Mouse (Mus musculus): ENCODE measurements around the gene Mitd1.

The Mitd1 gene

DNA sequence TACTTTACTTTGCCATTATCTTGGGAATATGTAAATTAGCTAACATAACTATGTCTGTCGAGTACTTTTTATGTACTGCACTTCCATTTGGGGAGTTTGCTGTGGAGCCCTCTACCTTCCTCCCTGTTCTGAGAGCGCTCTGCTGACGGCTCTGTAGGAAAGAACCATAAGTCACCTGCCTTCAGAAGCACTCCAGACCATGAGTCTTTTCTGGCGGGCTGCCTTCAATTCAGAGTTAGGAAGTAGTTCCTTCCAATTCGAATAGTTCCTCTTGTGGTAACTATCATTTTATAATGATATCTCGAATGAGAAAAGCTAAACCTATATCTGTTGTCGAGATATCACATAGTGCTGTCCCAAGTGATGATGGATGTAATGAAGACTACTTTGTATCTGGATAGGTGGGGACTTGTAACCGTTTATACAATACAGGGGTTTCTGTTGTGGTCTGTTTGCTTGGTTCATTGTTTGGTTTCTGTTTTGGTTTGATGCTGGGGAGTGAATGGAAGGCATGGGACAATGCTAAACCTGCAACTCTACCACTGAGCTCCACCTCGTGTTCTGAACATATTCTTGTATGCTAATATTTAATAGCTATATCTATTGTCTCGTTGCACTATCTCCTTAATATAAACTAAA, 22.4 kb downstream of the Mitd1 start:
- no peak for DNase-seq (ENCODE audit: low spot score)

DNA sequence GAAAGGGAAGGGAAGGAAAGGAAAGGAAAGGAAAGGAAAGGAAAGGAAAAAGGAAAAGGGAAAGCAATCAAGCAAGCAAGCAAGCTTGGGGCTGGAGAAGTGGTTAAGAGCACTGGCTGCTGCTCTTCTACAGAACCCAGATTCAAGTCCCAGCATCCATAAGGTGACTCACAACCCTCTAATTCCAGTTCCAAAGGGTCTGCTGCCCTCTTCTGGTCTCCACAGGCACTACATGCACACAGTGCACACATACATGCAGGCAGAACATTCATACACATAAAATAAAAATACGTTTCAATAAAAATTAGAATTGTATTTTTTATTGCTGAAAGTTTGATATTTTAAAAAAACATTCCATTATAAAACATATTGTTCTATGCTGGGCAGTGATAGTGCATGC, 23.2 kb downstream of the Mitd1 start:
- DNase-seq (ENCODE audit: low spot score): peak; percentile 52

- DNase-seq (ENCODE audit: low spot score): no peak
These were observed 23.9 kb downstream of the Mitd1 start, which contains the start of gene Tsga10 for GRCm38 (mm10) chr1:37866286-37866685. TSS of gene Tsga10 (minus strand) at chr1:37866429.

DNA sequence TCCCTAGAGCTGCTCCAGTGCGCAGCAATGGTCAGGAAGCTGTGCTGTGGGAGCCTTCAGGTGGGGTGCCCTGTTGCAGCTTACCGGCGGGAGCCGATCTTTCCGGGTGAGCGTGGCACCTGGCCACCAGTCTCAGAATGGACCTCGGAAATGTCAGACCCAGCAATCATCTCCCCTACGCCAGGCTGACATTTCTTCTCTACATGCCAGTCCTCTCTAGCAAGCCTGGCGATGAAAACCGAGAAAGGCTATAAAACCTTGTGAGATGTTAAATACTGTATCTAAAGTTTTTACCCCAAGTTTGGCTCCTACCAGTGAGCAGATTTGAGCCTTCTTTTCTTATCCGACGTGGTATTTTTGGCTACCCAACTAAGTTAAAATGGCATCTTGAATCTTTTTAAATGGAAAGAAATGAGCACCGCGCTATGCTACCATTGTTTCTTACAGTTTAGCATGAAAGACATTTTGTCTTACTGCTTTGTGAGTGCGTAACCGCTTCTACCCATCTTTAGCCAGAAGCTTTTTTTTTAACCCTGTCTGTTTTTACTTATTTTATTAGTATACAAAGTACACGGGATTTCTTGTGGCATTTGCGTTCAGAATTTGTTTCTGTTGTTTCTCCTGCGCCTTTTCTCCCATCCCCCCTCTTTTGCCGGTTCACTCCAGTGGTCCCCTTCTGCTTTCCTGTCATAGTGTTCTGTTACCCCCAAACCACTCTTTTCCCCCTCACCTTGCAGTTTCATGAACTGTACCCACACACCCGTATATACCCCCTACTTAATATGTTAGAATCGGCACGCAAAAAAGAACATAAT, 24.6 kb downstream of the Mitd1 start:
- no peak for DNase-seq (ENCODE audit: low spot score)

- peak; percentile 99 for DNase-seq (ENCODE audit: low spot score)
These were observed 25.5 kb downstream of the Mitd1 start for GRCm38 (mm10) chr1:37864511-37865400.

- DNase-seq (ENCODE audit: low spot score): no peak
These were observed 39.5 kb downstream of the Mitd1 start for GRCm38 (mm10) chr1:37850696-37851095.

- no peak for DNase-seq (ENCODE audit: low spot score)
These were observed 43.3 kb downstream of the Mitd1 start for GRCm38 (mm10) chr1:37846878-37847277.

DNA sequence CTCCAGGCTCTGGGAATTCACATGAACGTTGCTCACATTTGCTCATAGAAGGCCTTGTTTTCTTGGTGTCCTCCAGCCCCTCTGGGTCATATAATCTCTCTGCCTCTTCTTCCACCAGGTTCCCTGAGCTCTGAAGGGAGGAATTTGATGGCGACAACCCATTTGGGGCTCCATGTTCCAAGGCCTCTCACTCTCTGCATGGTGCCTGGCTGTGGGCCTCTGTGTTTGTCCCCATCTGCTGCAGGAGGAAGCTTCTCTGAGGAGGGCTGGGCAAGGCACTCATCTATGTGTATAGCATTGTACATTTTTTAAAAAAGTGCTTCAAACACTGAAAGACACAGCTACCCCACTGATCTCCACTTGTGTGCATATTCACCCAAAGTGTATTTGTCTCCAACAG, 58.5 kb downstream of the Mitd1 start:
- DNase-seq (ENCODE audit: low spot score): no peak
